Comparison of ENCODE assay signal across 26 mouse cellular contexts in the genomic region with DNA sequence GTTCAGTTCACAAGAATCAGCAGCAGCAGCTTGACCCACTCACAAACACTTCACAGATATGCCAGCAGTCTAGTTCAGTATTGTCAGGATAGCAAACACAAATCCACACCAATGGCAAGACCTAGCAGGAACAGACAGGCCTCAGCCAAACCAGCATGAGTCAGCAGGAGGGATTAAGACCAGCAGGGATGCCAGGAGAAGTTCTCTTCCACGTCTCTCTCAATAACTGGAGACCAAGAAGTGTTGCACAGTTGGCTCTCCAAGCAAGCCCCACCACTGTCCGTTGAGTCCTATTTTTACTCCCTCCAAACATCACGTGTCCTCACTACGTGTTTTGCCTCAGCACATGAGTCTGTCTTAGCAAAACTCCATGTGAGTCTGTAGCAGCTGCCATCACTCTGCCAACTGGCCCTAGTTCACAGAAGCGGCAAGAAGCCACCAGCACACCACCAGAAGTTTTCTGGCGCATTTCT. TPM values are rescaled to one million over a fixed set of nuclear protein-coding genes. Genes with fewer than 3 reads are reported as not detected.
DNase-seq lines count a peak whose midpoint lies in the region; ATAC-seq and TF ChIP-seq lines count a peak whose summit lies in the region.
"Had no signal": no experiment of that assay in that cellular context is flagged by ENCODE, and none has a peak within 500 bp of the region (broad histone marks: within the 10 kb centered on the region; RNA-seq: fewer than 3 reads in every experiment).

No protein-coding gene starts in this region.

- no peak overlapping the region for H3K9ac ChIP-seq in lung, embryonic 14.5 days
- no peak overlapping the region for H3K9ac ChIP-seq in intestine, postnatal 0 days (ENCODE audit: low read depth, low read length)
- H3K9ac ChIP-seq: liver, postnatal 0 days; stomach, embryonic 15.5 days had no signal

- no peak overlapping the region for H3K4me2 ChIP-seq in lung, embryonic 14.5 days
- no peak overlapping the region for H3K4me2 ChIP-seq in intestine, postnatal 0 days (replicated peaks; ENCODE audit: low read depth)
- H3K4me2 ChIP-seq: heart, embryonic 11.5 days; stomach, embryonic 15.5 days had no signal

- DNase-seq in heart, adult 9 months (ENCODE audit: low spot score in 2 of 2), result peak; percentile 51 to 60
- DNase-seq in heart, postnatal 36 days, result no peak
- peak; percentile 12 for DNase-seq in 416B (ENCODE audit: low read depth)
- peak; percentile 51 for DNase-seq in lung, embryonic 14.5 days
- DNase-seq in lung, postnatal 4 days, result peak; percentile 48 to 65
- DNase-seq in layer of hippocampus, adult 9-10 months (ENCODE audit: low spot score), result no peak
- DNase-seq: adrenal gland, postnatal 36 days; cerebellum, adult 11-12 months; cerebellum, postnatal 25 days; heart, postnatal 4 days; kidney, adult 18-20 months; kidney, postnatal 10 days; liver, postnatal 0 days; right cerebral cortex, postnatal 25 days; thymus, adult 18-20 months had no signal

- no peak for TF ChIP-seq CTCF in lung, embryonic 14.5 days (IDR thresholded peaks at IDR 0.05; ENCODE audit: low read depth)
- TF ChIP-seq CTCF in intestine, postnatal 0 days (IDR thresholded peaks at IDR 0.05; ENCODE audit: low read depth), result no peak

- no peaks in the 10 kb centered on the region for H3K36me3 ChIP-seq in lung, embryonic 14.5 days (ENCODE audit: insufficient read depth)
- no peaks in the 10 kb centered on the region for H3K36me3 ChIP-seq in intestine, postnatal 0 days (ENCODE audit: control insufficient read depth, insufficient read depth)
- H3K36me3 ChIP-seq: limb, embryonic 10.5 days; stomach, embryonic 15.5 days had no signal

- intact Hi-C loops in heart, postnatal 36 days (cut with DNase I), result no loop called here

- no peaks in the 10 kb centered on the region for H3K9me3 ChIP-seq in lung, embryonic 14.5 days (ENCODE audit: low read depth, low read length)
- H3K9me3 ChIP-seq in intestine, postnatal 0 days (ENCODE audit: control insufficient read depth), result 0 out of 2 replicates have a peak, but pooled peaks cover 3% of the 10 kb centered on the region
- H3K9me3 ChIP-seq: limb, embryonic 10.5 days; stomach, embryonic 15.5 days had no signal

- no peak for ATAC-seq in lung, embryonic 14.5 days (ENCODE audit: insufficient read depth)
- no peak for ATAC-seq in intestine, postnatal 0 days
- ATAC-seq: liver, postnatal 0 days; midbrain, embryonic 16.5 days had no signal

- H3K4me3 ChIP-seq in lung, embryonic 14.5 days (ENCODE audit: low read depth, low read length), result no peak overlapping the region
- no peak overlapping the region for H3K4me3 ChIP-seq in intestine, postnatal 0 days (ENCODE audit: low read depth, low read length)
- H3K4me3 ChIP-seq: limb, embryonic 10.5 days; stomach, embryonic 15.5 days had no signal

- H3K27me3 ChIP-seq in lung, embryonic 14.5 days (ENCODE audit: insufficient read depth, low read length), result no peaks in the 10 kb centered on the region
- H3K27me3 ChIP-seq in intestine, postnatal 0 days (replicated peaks; ENCODE audit: control insufficient read depth, insufficient read depth, low read length), result no peaks in the 10 kb centered on the region
- H3K27me3 ChIP-seq: stomach, embryonic 15.5 days had no signal

- H3K4me1 ChIP-seq in lung, embryonic 14.5 days (ENCODE audit: insufficient read depth), result 0 out of 2 replicates have a peak, but pooled peaks cover 4% of the 10 kb centered on the region
- H3K4me1 ChIP-seq in intestine, postnatal 0 days (replicated peaks; ENCODE audit: control insufficient read depth, insufficient read depth, low read length), result no peaks in the 10 kb centered on the region; the same call in 1 of the 2 replicates

- H3K27ac ChIP-seq in lung, embryonic 14.5 days (ENCODE audit: low read depth), result no peak overlapping the region
- H3K27ac ChIP-seq in intestine, postnatal 0 days (ENCODE audit: low read depth, low read length), result no peak overlapping the region
- H3K27ac ChIP-seq: limb, embryonic 10.5 days; stomach, embryonic 15.5 days had no signal

- 79% methylated on average over 6 of the region's 6 CpGs for WGBS in lung, embryonic 14.5 days
- 93% methylated on average over 6 of the region's 6 CpGs for WGBS in intestine, postnatal 0 days

RNA-seq across cellular contexts. Expression of a gene that starts 11.1 kb away (rescaled TPM):
- total RNA-seq in heart, postnatal 36 days (2021), result 1 to 10 TPM; 4.5 to 6.0 TPM
- polyA plus RNA-seq in lung, embryonic 14.5 days (2014; fragmentation: Nextera tagmentation; extraction: Ambion mirVana), result 31.2 and 31.7 TPM in 2 replicates
- polyA plus RNA-seq in intestine, postnatal 0 days (2015; fragmentation: Nextera tagmentation; extraction: Ambion mirVana), result 3.2 TPM in 2 replicates

RNA-seq across cellular contexts. Expression of a gene that starts 36.6 kb away (rescaled TPM):
- under 1 TPM; 0.75 to 0.76 TPM for total RNA-seq in heart, postnatal 36 days (2021)
- 0.45 and 0.83 TPM in 2 replicates for polyA plus RNA-seq in lung, embryonic 14.5 days (2014; fragmentation: Nextera tagmentation; extraction: Ambion mirVana)
- 0.21 TPM in 1 of 2 replicates, not detected in the other for polyA plus RNA-seq in intestine, postnatal 0 days (2015; fragmentation: Nextera tagmentation; extraction: Ambion mirVana)
- total RNA-seq: CH12.LX; gastrocnemius, adult 8-10 months; megakaryocyte-erythroid progenitor cell, adult 5-6 weeks; neutrophil, adult 5-6 weeks had no signal
- polyA plus RNA-seq: forebrain, embryonic 11.5 days; limb, embryonic 10.5 days; liver, adult 2 months had no signal

RNA-seq across cellular contexts. Expression of a gene that starts 40.2 kb away (rescaled TPM):
- 1,000 to 10,000 TPM; 7,375 to 9,600 TPM for total RNA-seq in heart, postnatal 36 days (2021)
- polyA plus RNA-seq in lung, embryonic 14.5 days (2014; fragmentation: Nextera tagmentation; extraction: Ambion mirVana), result 11,972 and 11,979 TPM in 2 replicates
- 860 and 1,295 TPM in 2 replicates for polyA plus RNA-seq in intestine, postnatal 0 days (2015; fragmentation: Nextera tagmentation; extraction: Ambion mirVana)

RNA-seq across cellular contexts. Expression of a gene that starts 49.7 kb away (rescaled TPM):
- total RNA-seq in heart, postnatal 36 days (2021), result 1 to 10 TPM in 1 of 2 experiments, not detected in 1; 1.4 TPM
- 1.8 and 2.1 TPM in 2 replicates for polyA plus RNA-seq in lung, embryonic 14.5 days (2014; fragmentation: Nextera tagmentation; extraction: Ambion mirVana)
- not detected in 2 replicates for polyA plus RNA-seq in intestine, postnatal 0 days (2015; fragmentation: Nextera tagmentation; extraction: Ambion mirVana)
- total RNA-seq: adrenal gland, postnatal 36 days; CH12.LX; gastrocnemius, adult 8-10 months; liver, adult 2 months; megakaryocyte-erythroid progenitor cell, adult 5-6 weeks had no signal
- polyA plus RNA-seq: liver, adult 2 months had no signal

RNA-seq across cellular contexts. Expression of a gene that starts 53.2 kb away (rescaled TPM):
- total RNA-seq in heart, postnatal 36 days (2021), result over 10,000 TPM in 1 of 2 experiments, 1,000 to 10,000 TPM in 1; 7,538 to 10,107 TPM
- polyA plus RNA-seq in lung, embryonic 14.5 days (2014; fragmentation: Nextera tagmentation; extraction: Ambion mirVana), result 4,575 and 4,689 TPM in 2 replicates
- polyA plus RNA-seq in intestine, postnatal 0 days (2015; fragmentation: Nextera tagmentation; extraction: Ambion mirVana), result 405 and 624 TPM in 2 replicates

Comparison
In these comparisons a context has a peak if more than half of its experiments do, and no peak if none do; other contexts are left out.
1. DNase-seq: peak in heart, adult 9 months (2 of 2), 416B (single experiment), lung, embryonic 14.5 days (single experiment) and lung, postnatal 4 days (2 of 2); none in heart, postnatal 36 days (0 of 2) and layer of hippocampus, adult 9-10 months (single experiment).